Mouse (Mus musculus): ENCODE results near the gene Rbm44. TPM values are rescaled to one million over a fixed set of nuclear protein-coding genes. Genes with fewer than 3 reads are reported as not detected.
A peak's percentile ranks its signal among the peaks of the same experiment; 100 is the strongest.

Gene Rbm44
- total RNA-seq (2021): not detected
- long read RNA-seq, experiment 1: 0 reads
- long read RNA-seq, experiment 2: 0 reads

DNA sequence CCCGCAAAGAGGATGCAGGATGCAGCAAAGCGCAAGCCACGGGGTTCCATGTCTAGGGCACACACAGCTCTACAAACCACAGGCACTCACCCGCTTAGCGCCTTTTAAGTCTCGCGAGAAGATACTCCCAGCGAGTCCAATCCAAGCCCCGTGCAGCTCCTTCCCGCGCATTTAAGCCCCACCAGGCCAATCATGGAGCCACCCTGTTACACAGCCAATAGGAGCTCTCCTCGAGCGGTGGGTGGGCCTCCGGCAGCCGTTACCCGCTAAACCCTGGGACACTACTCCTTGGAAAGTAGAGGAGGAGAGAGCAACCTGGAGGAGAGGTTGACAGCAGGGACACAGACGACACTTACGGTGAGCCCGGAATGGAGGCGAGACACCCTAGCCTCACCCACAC lies at the start of gene Rbm44:
Gene Rbm44 (plus strand): TSS at position 277 of the 400 bp plus-strand sequence.
- no peak for DNase-seq

DNA sequence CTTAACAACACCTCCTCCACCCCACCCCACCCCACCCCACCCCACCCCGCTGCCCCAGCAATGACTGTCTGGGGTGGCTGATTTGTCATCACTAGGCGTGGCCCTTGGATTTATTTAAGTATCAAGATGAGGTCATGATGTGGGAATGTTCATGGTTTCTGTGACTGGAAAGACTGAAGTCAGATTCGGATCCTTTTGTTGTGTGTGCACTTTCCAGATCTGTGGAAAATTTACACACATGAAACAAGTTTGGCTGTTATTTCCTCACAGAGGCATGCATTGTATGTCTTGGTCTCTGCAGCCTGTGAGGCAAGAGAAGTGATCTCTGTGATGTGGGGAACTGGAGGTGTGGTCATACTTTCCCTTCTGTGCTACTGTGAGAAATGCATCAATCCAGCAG lies 49.6 kb upstream of the Rbm44 start:
- no peak for DNase-seq

DNA sequence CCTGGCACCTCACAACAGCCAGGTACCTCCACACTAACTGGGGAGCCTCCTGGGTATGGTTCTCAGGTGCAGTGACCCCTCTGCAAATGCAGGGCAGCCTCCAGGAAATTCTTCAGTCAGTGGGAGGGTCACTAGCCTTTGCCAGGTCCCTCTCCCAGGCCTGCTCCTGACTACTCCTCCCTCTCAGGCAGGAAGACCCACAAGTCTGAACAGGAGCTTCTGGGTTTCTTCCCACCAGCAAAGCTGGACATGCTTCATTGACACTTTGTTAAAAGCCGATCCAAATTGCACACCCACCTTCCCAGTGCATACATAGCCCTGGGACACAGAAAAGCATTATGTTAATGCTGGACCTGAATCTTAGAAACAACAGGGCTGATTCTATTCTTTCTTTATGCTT lies 49.0 kb upstream of the Rbm44 start:
- no peak for DNase-seq

DNA sequence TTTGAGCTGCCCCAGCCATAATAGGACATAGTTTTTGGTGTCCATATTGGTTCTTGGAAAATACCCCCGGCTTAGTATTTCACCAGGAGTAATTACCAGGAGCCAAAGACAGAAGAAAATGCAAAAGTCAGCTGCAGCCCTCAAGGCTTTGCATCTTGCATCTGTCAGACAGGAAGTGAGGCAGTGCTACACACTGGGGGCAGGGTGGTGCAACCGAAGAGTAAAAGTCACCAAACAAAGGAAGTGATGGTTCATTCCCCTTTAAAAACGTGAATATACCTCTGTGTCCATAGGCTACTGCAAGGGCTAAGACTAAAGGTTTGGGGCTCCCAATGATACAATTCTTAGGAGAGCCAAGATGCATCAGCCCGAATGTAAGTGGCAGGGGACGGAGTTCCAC lies 48.4 kb upstream of the Rbm44 start:
- no peak for DNase-seq

DNA sequence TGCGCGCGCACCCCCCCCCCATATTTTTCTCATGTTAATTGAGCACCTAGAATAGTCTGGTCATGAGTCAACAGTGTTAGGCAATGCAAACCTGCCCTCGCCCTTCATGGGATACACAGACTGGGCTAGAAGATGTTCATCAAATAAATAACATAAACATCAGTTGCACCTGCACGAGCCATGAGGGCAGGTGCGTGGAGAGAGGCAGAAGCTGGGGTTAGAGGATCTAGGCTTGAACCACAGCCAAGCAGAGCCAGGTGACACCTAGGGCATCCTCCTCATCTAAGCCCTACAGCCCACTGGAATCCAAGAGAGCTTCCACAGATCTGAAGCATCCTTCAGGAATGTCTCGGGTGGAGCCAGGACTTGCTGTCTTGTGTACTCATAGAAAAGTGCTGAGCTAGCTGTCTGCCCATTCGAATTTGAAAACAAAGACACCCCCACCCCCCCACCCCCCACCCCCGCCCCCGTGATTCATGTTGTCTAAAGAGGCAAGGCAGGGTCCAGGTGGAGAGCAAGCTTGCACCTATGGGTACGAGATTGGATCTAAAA lies 47.5 kb upstream of the Rbm44 start:
- no peak for DNase-seq

DNA sequence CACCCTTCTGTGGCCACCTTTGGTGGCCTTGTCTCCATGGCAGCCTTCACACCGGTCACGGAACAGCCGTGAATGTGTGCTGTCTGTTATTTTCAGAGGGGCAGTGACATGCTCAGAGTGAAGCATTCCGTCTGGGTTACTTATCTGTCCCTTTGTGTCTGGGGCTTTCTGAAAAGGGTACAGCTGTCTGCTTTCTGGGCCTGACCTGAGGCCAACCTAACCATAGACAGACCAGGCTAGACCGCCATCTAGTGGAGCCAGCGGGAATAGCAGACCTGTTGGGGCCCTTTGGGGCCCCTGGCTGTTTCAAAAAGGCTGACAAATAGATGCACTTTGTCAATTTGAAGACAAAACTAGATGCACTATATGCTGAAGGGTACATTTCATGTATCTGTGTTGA lies 46.0 kb upstream of the Rbm44 start:
- peak; percentile 70 to 89 for DNase-seq

DNA sequence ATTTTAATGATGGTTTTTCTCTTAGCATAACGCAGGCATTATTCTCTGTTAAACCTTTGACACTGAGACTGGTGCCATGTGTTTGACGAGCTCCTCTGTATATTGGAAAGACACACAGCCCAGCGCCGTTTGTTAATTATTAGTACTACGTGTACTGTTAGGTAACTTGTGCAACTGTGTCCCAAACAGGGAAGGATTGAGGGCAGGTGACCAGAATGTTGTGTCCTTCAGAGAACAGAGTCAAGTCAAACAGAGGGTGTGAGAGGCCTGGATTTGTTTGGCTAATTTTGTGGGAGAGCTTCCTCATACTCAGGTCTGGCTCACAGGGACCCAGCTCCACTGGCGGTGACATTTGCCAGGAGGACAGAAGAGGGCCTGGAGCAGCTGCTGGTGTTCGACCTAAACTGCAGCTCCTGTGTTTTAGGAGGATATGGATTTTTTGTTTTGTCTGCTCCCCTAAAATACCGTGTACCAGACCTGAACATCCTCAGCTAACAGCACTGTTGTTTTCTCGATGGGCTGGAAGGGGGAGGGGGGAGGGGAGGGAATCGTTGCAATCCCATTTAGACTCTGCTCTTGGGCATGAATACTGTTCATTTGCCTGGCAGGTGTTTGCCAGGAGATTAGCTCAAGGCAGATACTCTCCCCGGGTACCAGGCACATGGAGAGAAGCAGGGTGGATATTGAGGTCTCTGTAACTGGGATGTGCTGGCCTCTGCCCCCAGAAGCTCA lies 43.0 kb upstream of the Rbm44 start:
- no peak for DNase-seq

DNA sequence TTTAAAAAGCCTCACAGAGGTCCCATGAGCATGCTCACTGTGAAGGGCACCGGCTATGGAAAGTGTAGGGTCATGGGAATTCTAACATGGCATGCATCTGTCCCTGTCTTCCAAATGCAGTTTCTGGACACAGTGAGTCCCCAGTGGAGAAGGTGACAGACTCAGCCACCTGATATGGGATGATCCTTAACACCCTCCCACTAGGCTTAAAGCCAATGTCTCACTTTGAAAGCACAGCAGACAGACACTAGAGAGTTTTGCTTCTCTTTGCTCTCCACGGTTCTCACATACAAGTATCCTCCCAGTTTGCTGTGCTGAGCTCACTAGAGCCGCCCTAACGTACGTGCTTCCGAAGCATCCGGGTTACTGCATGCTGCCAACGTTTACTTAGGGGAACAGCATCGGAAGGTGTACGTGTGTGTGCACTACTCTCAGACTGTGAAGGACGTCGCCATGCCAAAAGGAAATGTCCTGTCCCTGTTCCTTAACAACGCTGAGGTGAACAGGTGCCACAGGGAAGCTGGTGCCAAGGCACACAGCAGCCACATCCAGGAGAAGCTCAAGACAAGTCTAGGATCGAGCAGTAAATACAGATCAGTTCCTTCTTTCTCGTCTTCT lies 41.4 kb upstream of the Rbm44 start:
- DNase-seq: no peak

DNA sequence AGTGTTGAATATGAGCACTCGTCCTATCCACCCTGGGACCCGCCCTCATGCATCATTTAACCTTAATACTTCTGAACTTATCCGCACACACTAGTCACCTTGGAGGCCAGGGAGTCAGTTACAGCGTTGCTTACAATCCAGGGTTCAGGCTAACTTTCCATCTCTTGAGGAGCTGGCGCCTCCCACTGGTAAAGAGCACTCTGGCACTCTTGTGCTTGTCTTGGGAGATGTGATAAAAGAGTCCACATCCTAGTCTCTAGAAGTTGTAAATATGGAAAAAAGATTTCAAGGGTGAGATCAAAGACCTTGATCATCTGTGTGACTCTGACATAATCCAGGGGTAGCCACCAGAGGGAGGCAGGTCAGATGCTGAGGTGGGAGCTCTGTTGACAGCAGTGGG lies 37.3 kb upstream of the Rbm44 start:
- DNase-seq: no peak

DNA sequence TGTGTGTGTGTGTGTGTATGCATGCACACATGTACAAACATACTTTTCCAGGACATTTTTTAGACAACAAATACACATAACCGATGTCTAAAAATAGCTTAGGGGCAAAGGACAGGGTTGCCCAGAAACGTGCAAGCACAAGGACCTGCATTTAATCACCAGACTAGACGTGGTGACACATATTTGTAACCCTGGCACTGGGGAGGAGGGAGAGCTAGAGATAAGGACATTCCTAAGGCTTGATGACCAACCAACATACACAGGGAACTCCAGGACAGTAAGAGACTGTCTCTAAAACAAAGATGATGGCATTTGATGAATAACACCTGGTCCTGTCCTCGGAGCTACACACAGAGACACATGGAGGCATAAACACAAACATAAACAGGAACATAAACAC lies 35.6 kb upstream of the Rbm44 start:
- DNase-seq: no peak

DNA sequence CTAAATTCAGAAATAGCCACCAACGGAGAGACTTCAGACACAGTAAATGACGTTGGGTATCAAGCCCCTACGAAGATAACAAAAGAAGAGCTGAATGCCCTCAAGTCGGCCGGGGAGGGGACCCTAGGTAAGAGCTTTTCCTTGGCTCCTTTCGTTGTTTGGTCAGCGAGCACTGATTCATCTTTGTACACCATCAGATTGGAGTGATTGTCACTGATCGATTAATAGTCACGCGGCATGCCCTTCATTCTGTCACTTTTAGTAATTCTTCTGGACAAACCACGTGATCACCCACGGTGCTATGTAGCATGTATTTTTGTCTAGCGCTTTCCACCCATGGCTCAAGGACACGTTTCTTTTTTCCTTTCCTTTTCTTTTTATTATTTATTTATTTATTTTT lies 32.7 kb upstream of the Rbm44 start:
- no peak for DNase-seq

DNA sequence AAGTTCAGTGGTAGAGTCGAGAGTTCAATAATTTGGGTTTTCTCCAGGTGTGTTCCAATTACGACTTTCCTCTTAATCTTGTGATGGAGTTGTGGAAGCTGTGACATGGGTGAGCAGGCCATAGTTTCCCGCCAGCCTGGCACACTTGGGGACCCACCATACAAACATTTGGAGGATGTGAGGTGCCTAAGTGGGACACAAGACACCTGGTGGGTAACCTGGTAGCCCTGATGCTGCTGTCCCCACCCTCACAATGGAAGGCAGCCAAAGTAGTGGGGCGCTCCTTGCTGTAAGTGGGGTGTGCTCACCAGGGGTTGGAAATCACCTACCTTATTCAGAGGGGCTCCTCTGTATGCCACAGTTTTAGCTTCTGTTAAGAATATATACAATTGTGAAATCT lies 32.3 kb upstream of the Rbm44 start:
- no peak for DNase-seq

DNA sequence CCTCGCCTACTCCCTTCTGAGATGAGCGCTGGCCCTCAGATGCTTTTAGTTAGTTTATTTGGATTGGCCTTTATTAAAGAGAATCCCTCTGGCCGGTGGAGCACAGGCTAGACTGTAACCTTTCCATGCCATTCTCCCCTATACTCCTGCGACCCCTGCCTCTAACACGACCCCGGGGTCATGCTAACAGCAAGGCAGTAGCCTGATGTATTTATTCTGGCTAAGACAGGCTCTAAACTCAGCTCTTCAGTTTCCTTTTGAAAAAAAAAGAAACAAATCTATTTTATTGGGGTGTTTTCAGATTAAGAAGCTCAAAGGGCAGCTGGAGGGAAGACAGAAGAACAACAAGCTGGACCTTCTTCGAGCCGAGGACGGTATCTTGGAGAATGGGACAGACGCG lies 22.8 kb upstream of the Rbm44 start:
- no peak for DNase-seq

DNA sequence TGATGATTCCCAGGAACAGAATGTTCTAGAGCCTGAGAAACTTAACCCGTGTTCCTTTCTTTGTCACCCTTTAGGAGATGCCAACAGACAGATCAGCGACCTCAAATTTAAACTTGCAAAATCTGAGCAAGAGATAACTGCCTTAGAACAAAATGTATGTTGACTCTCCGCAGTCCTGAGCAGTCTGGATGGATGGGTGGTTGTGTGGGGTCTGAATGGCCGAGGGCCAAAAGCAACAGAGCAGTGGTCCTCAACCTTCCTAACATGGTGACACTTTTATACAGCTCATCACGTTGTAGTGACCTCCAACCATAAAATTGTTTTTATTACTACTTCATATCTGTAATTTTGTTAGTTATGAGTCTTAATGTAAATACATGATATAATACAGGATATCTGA lies 21.9 kb upstream of the Rbm44 start:
- DNase-seq: no peak

DNA sequence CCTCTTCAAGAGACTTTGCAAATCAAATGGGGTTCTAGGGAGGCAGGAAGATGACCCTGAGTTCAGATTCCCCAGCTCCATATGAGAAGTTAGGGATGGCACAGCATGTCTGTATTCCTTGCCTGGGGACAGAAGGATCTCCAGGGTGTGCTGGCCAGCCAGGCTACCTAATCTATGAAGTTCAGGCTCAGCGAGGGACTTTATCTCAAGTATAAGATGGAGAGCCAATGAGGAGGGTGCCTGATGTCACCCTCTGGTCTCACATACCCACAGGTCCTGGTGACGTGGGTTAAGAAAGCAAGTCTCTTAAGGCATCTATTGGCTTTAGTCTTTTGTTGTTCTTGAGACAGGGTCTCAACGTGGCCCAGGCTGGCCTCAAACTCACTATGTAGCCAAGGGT lies 21.4 kb upstream of the Rbm44 start:
- no peak for DNase-seq

DNA sequence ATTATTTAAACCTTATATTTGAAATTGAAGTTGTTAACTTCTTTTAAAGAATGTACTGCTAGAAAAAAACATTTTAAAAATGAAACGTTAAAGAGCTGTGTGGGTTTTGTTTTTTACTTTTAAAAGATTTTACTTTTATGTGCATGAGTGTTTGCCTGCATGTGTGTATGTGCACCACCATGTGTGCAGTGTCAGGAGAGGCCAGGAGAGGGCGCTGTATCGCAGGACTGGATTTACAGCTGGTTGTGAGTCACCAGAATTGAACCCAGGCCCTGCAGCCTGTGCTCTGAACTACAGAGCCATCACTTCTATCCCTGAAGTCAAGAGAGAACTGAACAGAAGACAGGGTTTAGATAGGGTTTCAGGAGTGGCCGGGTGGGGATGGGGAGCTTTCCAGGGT lies 16.0 kb upstream of the Rbm44 start:
- DNase-seq: no peak

DNA sequence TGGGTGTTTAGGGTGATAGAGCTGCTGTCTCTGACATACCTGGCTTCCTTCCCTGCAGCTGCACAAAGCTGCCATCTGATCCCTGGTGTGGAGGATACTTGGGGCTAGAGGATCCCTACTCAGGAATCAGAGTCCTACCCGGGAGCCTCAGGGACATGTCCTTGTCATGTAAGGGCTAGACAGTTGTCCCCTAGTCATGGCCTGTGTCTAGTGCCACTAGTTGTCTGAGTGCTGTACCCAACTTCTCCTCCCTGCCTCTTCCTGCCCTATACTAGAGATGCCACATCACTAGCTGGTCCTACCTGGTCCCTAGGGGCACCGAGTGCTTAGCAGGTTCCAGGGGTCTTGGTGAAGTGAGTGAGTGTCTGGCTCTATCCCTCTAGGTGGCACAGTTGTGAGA lies 7.9 kb upstream of the Rbm44 start:
- no peak for DNase-seq

DNA sequence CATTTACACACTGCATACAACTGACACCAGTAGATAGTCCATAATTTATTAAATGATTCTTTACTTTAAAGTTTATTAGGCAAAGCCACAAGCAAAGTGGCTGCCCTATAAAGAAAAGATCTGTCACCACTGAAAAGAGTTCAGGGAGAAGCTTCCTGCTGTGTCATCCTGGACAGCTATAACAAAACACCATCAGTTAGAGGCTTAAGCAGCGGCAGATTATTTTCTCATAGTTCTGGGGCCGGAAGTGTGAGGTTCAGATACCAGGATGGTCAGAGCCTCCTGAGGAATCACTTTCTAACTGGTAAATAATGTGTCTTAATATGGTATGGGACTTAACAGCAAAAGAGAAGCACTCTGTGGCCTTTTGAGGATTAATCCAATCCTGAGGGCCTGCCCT lies 6.6 kb downstream of the Rbm44 start:
- DNase-seq: no peak

DNA sequence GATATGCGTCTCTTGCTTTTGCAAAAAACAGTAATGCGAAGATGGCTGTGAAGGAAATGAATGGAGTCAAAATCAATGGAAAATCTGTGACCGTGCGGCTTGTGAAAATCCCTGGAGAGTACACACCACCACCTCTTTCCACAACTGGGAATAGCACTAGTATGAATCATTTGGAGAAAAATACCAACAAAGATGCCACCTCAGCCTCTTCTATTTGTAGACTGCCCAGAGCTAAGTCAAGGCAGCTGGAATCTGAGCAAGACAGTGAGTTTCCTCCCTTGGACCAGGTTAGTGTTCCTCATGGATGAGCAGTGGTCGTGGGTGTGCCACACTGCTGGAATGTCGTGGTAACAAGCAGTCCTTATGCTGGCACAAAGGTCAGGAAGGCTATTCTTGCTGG lies 21.9 kb downstream of the Rbm44 start:
- no peak for DNase-seq

DNA sequence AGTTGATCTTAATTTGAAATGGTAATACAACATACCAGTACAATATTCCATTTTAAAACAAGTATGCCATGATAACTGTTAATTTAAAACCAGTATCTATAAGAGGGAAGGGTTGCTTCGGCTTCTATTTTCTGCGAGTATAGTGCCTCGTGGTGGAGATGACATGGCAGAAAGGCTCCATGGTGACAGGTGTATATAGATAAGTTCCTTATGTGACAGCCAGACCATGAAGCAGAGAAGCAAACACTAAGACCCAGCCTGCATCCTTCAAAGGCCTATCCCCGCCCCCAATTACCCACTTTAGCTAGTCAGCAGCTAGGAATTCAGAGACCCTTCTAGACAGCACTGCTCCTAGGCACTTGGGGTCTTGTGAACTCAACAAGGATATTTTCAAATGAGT lies 24.3 kb downstream of the Rbm44 start:
- no peak for DNase-seq

DNA sequence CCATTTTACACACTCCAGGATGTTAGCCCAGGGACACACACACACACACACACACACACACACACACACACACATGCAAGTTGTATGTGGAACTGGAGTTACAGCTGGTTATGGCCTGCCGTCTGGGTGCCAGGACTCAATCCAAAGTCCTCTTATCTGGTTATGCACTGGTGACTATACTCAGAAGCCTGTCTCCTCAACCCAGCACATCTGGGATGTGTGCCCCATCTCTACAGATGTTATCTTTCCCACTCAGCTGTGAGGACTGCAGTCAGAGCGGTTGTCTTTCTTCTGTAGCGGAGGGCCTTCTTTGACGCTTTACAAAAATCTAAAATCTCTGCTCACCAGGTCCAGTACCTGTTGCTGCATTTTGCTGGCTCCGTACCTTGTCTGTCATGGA lies 29.9 kb downstream of the Rbm44 start:
- DNase-seq: no peak

DNA sequence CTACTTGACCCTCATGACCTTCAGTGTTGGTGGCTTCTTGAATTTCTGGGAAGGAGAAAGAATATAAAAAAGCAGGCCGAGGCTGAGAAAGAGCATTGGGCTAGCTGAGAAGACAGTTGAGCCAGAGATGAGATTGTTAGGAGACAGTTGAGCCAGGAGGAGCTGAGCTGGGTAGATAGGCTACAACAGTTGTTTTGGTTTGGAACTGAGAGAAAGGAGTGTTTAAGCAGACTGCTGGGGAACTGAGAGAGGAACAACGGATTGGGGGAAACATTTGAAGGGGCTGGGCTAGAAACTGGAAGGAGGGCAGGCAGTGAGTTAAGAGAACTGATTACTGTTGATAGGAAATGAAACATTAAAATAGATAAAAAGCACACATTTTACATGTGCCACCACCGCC lies 31.1 kb downstream of the Rbm44 start:
- no peak for DNase-seq

DNA sequence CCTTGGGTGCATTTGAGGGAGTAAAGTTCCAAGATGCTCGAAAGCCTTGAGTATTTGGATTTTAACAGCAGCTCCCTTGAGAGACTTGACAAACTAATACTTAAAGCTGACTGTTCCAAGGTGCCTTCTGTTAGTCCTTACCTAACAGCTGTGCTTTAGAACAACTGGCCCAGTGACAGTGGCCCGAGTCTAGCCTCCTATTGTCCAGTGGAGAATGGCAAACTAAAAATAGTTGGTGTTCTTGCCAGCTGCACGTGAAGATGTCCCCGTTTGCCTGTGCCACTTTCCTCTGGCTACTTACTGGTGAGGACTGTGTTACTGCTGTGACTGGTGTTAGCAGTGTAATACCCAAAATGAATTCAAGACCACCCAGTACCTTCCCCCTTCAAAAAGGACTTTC lies 32.0 kb downstream of the Rbm44 start:
- DNase-seq: peak; percentile 57 to 63

DNA sequence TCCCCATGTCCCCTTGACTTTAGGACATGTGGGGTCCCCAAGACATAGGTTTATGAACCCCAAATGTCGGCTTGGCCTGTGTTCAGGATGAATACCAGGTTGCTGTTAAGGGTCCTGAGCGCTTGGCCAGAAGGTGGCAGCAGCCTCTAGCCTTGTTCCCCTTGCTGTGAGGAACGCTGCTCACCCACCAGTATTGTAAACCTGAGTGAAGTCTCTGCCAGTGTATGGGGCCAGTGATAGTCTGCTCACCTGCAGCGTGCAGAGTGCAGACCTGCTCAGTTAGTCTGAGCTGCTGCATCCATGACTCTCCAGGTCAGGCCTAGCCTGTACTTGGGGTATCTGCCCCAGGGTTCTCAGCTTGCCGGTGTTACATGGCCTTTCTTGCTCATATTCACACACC lies 34.2 kb downstream of the Rbm44 start:
- peak; percentile 74 to 80 for DNase-seq

All from heart, adult 18-20 months (tissue).